Mouse (Mus musculus): ENCODE results near the gene Gm21992. TPM values are rescaled to one million over a fixed set of nuclear protein-coding genes. Genes with fewer than 3 reads are reported as not detected.

Gene Gm21992
- total and polyA plus RNA-seq, 3 experiments, result 10.8 to 21.9 TPM; not detected in 1

DNA sequence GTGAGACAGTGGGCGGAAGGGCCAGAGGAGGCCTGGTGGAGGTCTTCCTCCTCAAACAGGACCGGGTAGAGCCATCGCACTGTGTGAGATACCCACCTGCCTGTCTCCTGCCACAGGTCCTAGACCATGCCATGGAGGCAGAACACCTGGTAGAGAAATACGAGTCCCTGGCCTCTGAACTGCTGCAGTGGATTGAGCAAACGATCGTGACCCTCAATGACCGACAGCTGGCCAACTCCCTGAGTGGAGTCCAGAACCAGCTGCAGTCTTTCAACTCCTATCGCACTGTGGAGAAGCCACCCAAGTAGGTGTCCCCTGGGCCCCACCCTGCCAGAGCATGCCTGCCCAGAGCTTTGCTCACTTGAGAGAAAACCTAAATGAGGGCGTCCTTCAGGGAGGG, 82.2 kb downstream of the Gm21992 start:
- Histone ChIP-seq H3K9me3 (replicated peaks; ENCODE audit: insufficient read depth, low read length) (no peaks in the 10 kb centered on the region), H3K36me3 (ENCODE audit: control insufficient read depth in 1 of 2, insufficient read depth in 2 of 2, low read length in 2 of 2) (no peaks in the 10 kb centered on the region), H3K27me3 (ENCODE audit: control insufficient read depth in 1 of 2, insufficient read depth in 2 of 2, low read length in 2 of 2) (no peaks in the 10 kb centered on the region), H3K27ac (ENCODE audit: control insufficient read depth, low read depth, low read length) (no peak overlapping the region), H3K4me3 (ENCODE audit: control insufficient read depth in 1 of 2, insufficient read depth in 1 of 2, low read depth in 2 of 2, low read length in 2 of 2) (no peak overlapping the region), H3K4me1 (ENCODE audit: control insufficient read depth in 1 of 2, insufficient read depth in 2 of 2, low read length in 2 of 2) (no peaks in the 10 kb centered on the region), H3K9ac (ENCODE audit: control insufficient read depth, low read depth, low read length, poor library complexity, severe bottlenecking) (no peak overlapping the region), H3K79me2 (ENCODE audit: control insufficient read depth, insufficient read depth, low read length, poor library complexity) (no peaks in the 10 kb centered on the region)
- no peak for TF ChIP-seq USF2 (IDR thresholded peaks at IDR 0.05; ENCODE audit: borderline replicate concordance in 1 of 2, insufficient read depth in 1 of 2, low read depth in 1 of 2, low read length in 2 of 2)
- TF ChIP-seq BHLHE40 (IDR thresholded peaks at IDR 0.05; ENCODE audit: borderline replicate concordance, low read depth, low read length), result no peak
- no peak for TF ChIP-seq POLR2AphosphoS5 (IDR thresholded peaks at IDR 0.05; ENCODE audit: borderline replicate concordance, low read depth, low read length)
- TF ChIP-seq ETS1 (IDR thresholded peaks at IDR 0.05; ENCODE audit: low read depth, low read length), result no peak
- no peak for TF ChIP-seq ZC3H11A (IDR thresholded peaks at IDR 0.05; ENCODE audit: low read depth, low read length)
- TF ChIP-seq CHD1 (IDR thresholded peaks at IDR 0.05; ENCODE audit: low read depth, low read length), result no peak
- no peak for TF ChIP-seq MYB (IDR thresholded peaks at IDR 0.05; ENCODE audit: low read depth, low read length)
- TF ChIP-seq E2F4 (IDR thresholded peaks at IDR 0.05; ENCODE audit: borderline replicate concordance, low read depth, low read length), result no peak
- TF ChIP-seq CHD2 (IDR thresholded peaks at IDR 0.05; ENCODE audit: low read length), result no peak
- TF ChIP-seq POLR2AphosphoS2 (IDR thresholded peaks at IDR 0.05; ENCODE audit: low read length), result no peak
- TF ChIP-seq CTCF (IDR thresholded peaks at IDR 0.05 in 2 of 3, conservative IDR thresholded peaks at IDR 0.05 in 1 of 3; ENCODE audit: control insufficient read depth in 1 of 3, insufficient read depth in 1 of 3, low read depth in 2 of 3, low read length in 3 of 3, poor library complexity in 1 of 3, severe bottlenecking in 1 of 3), result no peak
- no peak for TF ChIP-seq ELF1 (IDR thresholded peaks at IDR 0.05; ENCODE audit: low read depth, low read length)
- no peak for TF ChIP-seq RCOR1 (IDR thresholded peaks at IDR 0.05; ENCODE audit: low read depth, low read length)
- no peak for TF ChIP-seq MAZ (IDR thresholded peaks at IDR 0.05; ENCODE audit: low read depth, low read length)
- TF ChIP-seq SMC3 (IDR thresholded peaks at IDR 0.05; ENCODE audit: low read depth, low read length), result no peak
- DNase-seq (ENCODE audit: low read depth, low spot score), result no peak

DNA sequence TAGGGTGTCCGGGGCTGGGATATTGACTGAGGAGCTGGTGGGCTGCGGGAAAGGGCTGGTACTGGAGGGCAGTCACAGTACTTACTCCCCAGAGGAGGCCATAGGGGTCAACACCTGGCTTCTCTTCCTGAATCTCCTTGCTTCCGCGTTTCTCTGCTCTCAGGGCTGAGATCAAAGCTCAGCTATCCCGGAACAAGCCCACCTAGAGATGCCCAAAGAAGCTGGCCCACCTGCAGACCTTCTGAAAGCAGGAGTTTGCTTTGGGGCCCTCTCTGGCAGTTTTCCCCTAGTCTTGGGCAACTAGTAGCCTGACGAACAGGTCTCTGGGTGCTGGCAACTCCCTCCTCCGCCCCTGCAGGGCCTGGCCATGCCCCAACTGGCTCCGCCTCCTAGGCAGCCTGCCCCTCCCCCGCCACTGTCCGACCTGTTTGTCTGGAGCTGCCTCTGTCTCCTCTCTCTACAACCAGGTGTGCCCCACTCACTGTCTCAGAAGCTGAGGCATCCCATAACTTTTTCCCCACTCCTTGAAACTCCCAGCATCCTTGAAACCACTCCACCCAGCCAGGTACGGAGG, 90.7 kb downstream of the Gm21992 start:
- no peaks in the 10 kb centered on the region for H3K9me3 ChIP-seq (replicated peaks; ENCODE audit: insufficient read depth, low read length)
- H3K4me3 ChIP-seq (ENCODE audit: control insufficient read depth in 1 of 2, insufficient read depth in 1 of 2, low read depth in 2 of 2, low read length in 2 of 2), result no peak overlapping the region
- peaks cover 0 to 13% of the 10 kb centered on the region in 2 experiments; a peak in 2 of 4 replicates for H3K4me1 ChIP-seq (ENCODE audit: control insufficient read depth in 1 of 2, insufficient read depth in 2 of 2, low read length in 2 of 2)
- H3K36me3 ChIP-seq (ENCODE audit: control insufficient read depth in 1 of 2, insufficient read depth in 2 of 2, low read length in 2 of 2), result peaks cover 0 to 3% of the 10 kb centered on the region in 2 experiments; a peak in 2 of 4 replicates
- no peaks in the 10 kb centered on the region for H3K79me2 ChIP-seq (ENCODE audit: control insufficient read depth, insufficient read depth, low read length, poor library complexity)
- DNase-seq (ENCODE audit: low read depth, low spot score), result no peak
- H3K27me3 ChIP-seq (ENCODE audit: control insufficient read depth in 1 of 2, insufficient read depth in 2 of 2, low read length in 2 of 2), result no peaks in the 10 kb centered on the region
- no peak overlapping the region for H3K9ac ChIP-seq (ENCODE audit: control insufficient read depth, low read depth, low read length, poor library complexity, severe bottlenecking)
- H3K27ac ChIP-seq (ENCODE audit: control insufficient read depth, low read depth, low read length), result no peak overlapping the region
- TF ChIP-seq CTCF (IDR thresholded peaks at IDR 0.05 in 2 of 3, conservative IDR thresholded peaks at IDR 0.05 in 1 of 3; ENCODE audit: control insufficient read depth in 1 of 3, insufficient read depth in 1 of 3, low read depth in 2 of 3, low read length in 3 of 3, poor library complexity in 1 of 3, severe bottlenecking in 1 of 3) (no peak), MYB (IDR thresholded peaks at IDR 0.05; ENCODE audit: low read depth, low read length) (no peak), MYC (IDR thresholded peaks at IDR 0.05; ENCODE audit: low read depth, low read length) (no peak), POLR2AphosphoS5 (IDR thresholded peaks at IDR 0.05; ENCODE audit: borderline replicate concordance, low read depth, low read length) (no peak), MAZ (IDR thresholded peaks at IDR 0.05; ENCODE audit: low read depth, low read length) (no peak), NELFE (IDR thresholded peaks at IDR 0.05; ENCODE audit: low read depth, low read length) (no peak), HCFC1 (IDR thresholded peaks at IDR 0.05; ENCODE audit: low read depth, low read length) (no peak), RCOR1 (IDR thresholded peaks at IDR 0.05; ENCODE audit: low read depth, low read length) (no peak), UBTF (IDR thresholded peaks at IDR 0.05; ENCODE audit: borderline replicate concordance, insufficient read depth, low read depth, low read length) (no peak), ZC3H11A (IDR thresholded peaks at IDR 0.05; ENCODE audit: low read depth, low read length) (no peak), POLR2AphosphoS2 (IDR thresholded peaks at IDR 0.05; ENCODE audit: low read length) (no peak), SMC3 (IDR thresholded peaks at IDR 0.05; ENCODE audit: low read depth, low read length) (no peak), SIN3A (IDR thresholded peaks at IDR 0.05; ENCODE audit: low read length) (no peak), TCF12 (IDR thresholded peaks at IDR 0.05; ENCODE audit: low read depth, low read length) (no peak), JUND (IDR thresholded peaks at IDR 0.05; ENCODE audit: low read depth, low read length) (no peak), RAD21 (IDR thresholded peaks at IDR 0.05; ENCODE audit: low read depth, low read length) (no peak), E2F4 (IDR thresholded peaks at IDR 0.05; ENCODE audit: borderline replicate concordance, low read depth, low read length) (no peak), ZMIZ1 (IDR thresholded peaks at IDR 0.05; ENCODE audit: low read depth, low read length) (no peak), ELF1 (IDR thresholded peaks at IDR 0.05; ENCODE audit: low read depth, low read length) (no peak)
